Mouse (Mus musculus) limb, embryonic 10.5 days (tissue): ENCODE measurements around the gene Pdk2. TPM values are rescaled to one million over a fixed set of nuclear protein-coding genes. Genes with fewer than 3 reads are reported as not detected.

Experiments
- DNase-seq: peaks from one replicate; pipeline ENCODE4 v3.0.0-alpha.2; 2017; ENCODE audit warnings: low spot score
- H3K27ac ChIP-seq: fragments of 300-500 bp; sonication (generic); 2 replicates; pipeline ENCODE4 v1.5.1; 2016; ENCODE audit warnings: mild to moderate bottlenecking
- H3K27me3 ChIP-seq: fragments of 300-500 bp; sonication (generic); 2 replicates; pipeline ENCODE4 v1.6.1; 2016; ENCODE audit warnings: low read depth, mild to moderate bottlenecking; ENCODE audit not compliant: poor library complexity, severe bottlenecking
- H3K36me3 ChIP-seq: fragments of 300-500 bp; sonication (generic); 2 replicates; pipeline ENCODE4 v1.6.1; 2016; ENCODE audit warnings: mild to moderate bottlenecking, moderate library complexity
- H3K4me1 ChIP-seq: fragments of 300-500 bp; sonication (generic); 2 replicates; pipeline ENCODE4 v1.6.1; 2016
- H3K4me3 ChIP-seq: fragments of 300-500 bp; sonication (generic); 2 replicates; pipeline ENCODE4 v1.5.1; 2016; ENCODE audit warnings: mild to moderate bottlenecking, moderate library complexity
- H3K9me3 ChIP-seq: fragments of 300-500 bp; sonication (generic); replicated peaks from 2 replicates; pipeline ENCODE4 v1.6.1; 2016; ENCODE audit warnings: mild to moderate bottlenecking
- WGBS: fragments of 180-500 bp; shearing (Covaris S2); methylation state at CpG from one replicate; pipeline ENCODE4 v1.1.7; 2016; 5-methylcytosine and 5-hydroxymethylcytosine counted together
- polyA plus RNA-seq: library from polyadenylated mRNA; unstranded; fragments of >200 nt; fragmentation: Nextera tagmentation; extraction: Ambion mirVana; gene quantifications from 2 replicates; pipeline ENCODE4 v1.2.1, GENCODE M21; 2016

The Pdk2 gene
- polyA plus RNA-seq, 1 experiment from 2014 or later, result 21.2 TPM

GRCm38 (mm10) chr11:94991641-94992479, 49.3 kb downstream of the Pdk2 start:
- DNase-seq, result peak; percentile 76
- Histone ChIP-seq H3K36me3 (peaks cover 30% of the 10 kb centered on the region), H3K27ac (peak overlapping the region; percentile 95), H3K9me3 (no peaks in the 10 kb centered on the region), H3K4me1 (peaks cover 89% of the 10 kb centered on the region), H3K4me3 (peak overlapping the region; percentile 83), H3K27me3 (no peaks in the 10 kb centered on the region)
- under 1% methylated on average over 92 of the region's 99 CpGs for WGBS

GRCm38 (mm10) chr11:94990749-94991577, 50.2 kb downstream of the Pdk2 start, which contains the start of gene Ppp1r9b:
Ppp1r9b (plus strand) TSS chr11:94991035.
- H3K4me1 ChIP-seq, result peaks cover 91% of the 10 kb centered on the region
- under 1% methylated on average over 51 of the region's 69 CpGs for WGBS
- H3K9me3 ChIP-seq, result no peaks in the 10 kb centered on the region
- peaks cover 21% of the 10 kb centered on the region for H3K36me3 ChIP-seq
- H3K4me3 ChIP-seq, result peak within 1 kb of the TSS; percentile 83
- H3K27me3 ChIP-seq, result no peaks in the 10 kb centered on the region
- peak; percentile 99 for DNase-seq
- H3K27ac ChIP-seq, result peak within 1 kb of the TSS; percentile 95

GRCm38 (mm10) chr11:94990102-94990748, 50.9 kb downstream of the Pdk2 start:
- no peaks in the 10 kb centered on the region for H3K9me3 ChIP-seq
- peak overlapping the region; percentile 95 for H3K27ac ChIP-seq
- 54% methylated on average over 6 of the region's 6 CpGs for WGBS
- no peak for DNase-seq
- H3K27me3 ChIP-seq, result no peaks in the 10 kb centered on the region
- H3K36me3 ChIP-seq, result peaks cover 14% of the 10 kb centered on the region
- H3K4me3 ChIP-seq, result peak overlapping the region; percentile 83
- peaks cover 86% of the 10 kb centered on the region for H3K4me1 ChIP-seq

GRCm38 (mm10) chr11:94989562-94990017, 51.6 kb downstream of the Pdk2 start:
- peak; percentile 91 for DNase-seq
- H3K27ac ChIP-seq, result peak overlapping the region; percentile 95
- 1% methylated on average over 12 of the region's 12 CpGs for WGBS
- H3K4me3 ChIP-seq, result peak overlapping the region; percentile 83
- H3K27me3 ChIP-seq, result no peaks in the 10 kb centered on the region
- peaks cover 8% of the 10 kb centered on the region for H3K36me3 ChIP-seq
- no peaks in the 10 kb centered on the region for H3K9me3 ChIP-seq
- H3K4me1 ChIP-seq, result peaks cover 85% of the 10 kb centered on the region

GRCm38 (mm10) chr11:94988780-94989561, 52.2 kb downstream of the Pdk2 start:
- Histone ChIP-seq H3K4me3 (peak overlapping the region; percentile 83), H3K36me3 (peaks cover 4% of the 10 kb centered on the region; the same call in 1 of the 2 replicates), H3K4me1 (peaks cover 79% of the 10 kb centered on the region), H3K27me3 (no peaks in the 10 kb centered on the region), H3K27ac (peak overlapping the region; percentile 95), H3K9me3 (no peaks in the 10 kb centered on the region)
- WGBS, result 21% methylated on average over 10 of the region's 10 CpGs
- no peak for DNase-seq

- no peaks in the 10 kb centered on the region for H3K9me3 ChIP-seq
- no peak overlapping the region for H3K4me3 ChIP-seq
- no peaks in the 10 kb centered on the region for H3K36me3 ChIP-seq
- peak overlapping the region; percentile 50 for H3K27ac ChIP-seq
- peaks cover 68% of the 10 kb centered on the region for H3K4me1 ChIP-seq
- DNase-seq, result no peak
- 75% methylated on average over 8 of the region's 8 CpGs for WGBS
- no peaks in the 10 kb centered on the region for H3K27me3 ChIP-seq
Observed at GRCm38 (mm10) chr11:94987851-94988250, 53.3 kb downstream of the Pdk2 start.

- Histone ChIP-seq H3K36me3 (no peaks in the 10 kb centered on the region), H3K27me3 (no peaks in the 10 kb centered on the region), H3K27ac (peak overlapping the region; percentile 50), H3K4me1 (peaks cover 63% of the 10 kb centered on the region), H3K4me3 (no peak overlapping the region), H3K9me3 (no peaks in the 10 kb centered on the region)
- 54% methylated on average over 6 of the region's 6 CpGs for WGBS
- DNase-seq, result no peak
Observed at GRCm38 (mm10) chr11:94987341-94987740, 53.8 kb downstream of the Pdk2 start.

- H3K27me3 ChIP-seq, result no peaks in the 10 kb centered on the region
- peaks cover 62% of the 10 kb centered on the region for H3K4me1 ChIP-seq
- 75% methylated on average over 2 of the region's 2 CpGs for WGBS
Observed at GRCm38 (mm10) chr11:94986435-94986834, 54.7 kb downstream of the Pdk2 start.

GRCm38 (mm10) chr11:94985822-94986221, 55.3 kb downstream of the Pdk2 start:
- DNase-seq, result no peak
- Histone ChIP-seq H3K4me1 (peaks cover 61% of the 10 kb centered on the region), H3K36me3 (no peaks in the 10 kb centered on the region), H3K27ac (no peak overlapping the region), H3K4me3 (no peak overlapping the region), H3K27me3 (no peaks in the 10 kb centered on the region), H3K9me3 (no peaks in the 10 kb centered on the region)
- 82% methylated on average over 5 of the region's 5 CpGs for WGBS

More at GRCm38 (mm10) chr11:94986435-94986834, 54.7 kb downstream of the Pdk2 start:
- H3K9me3 ChIP-seq, result no peaks in the 10 kb centered on the region
- H3K4me3 ChIP-seq, result no peak overlapping the region
- H3K36me3 ChIP-seq, result no peaks in the 10 kb centered on the region
- no peak for DNase-seq
- no peak overlapping the region for H3K27ac ChIP-seq

GRCm38 (mm10) chr11:94985140-94985539, 56.0 kb downstream of the Pdk2 start:
- no peak overlapping the region for H3K27ac ChIP-seq
- DNase-seq, result no peak
- WGBS, result 52% methylated on average over 1 of the region's 1 CpGs
- H3K4me1 ChIP-seq, result peaks cover 54% of the 10 kb centered on the region
- no peaks in the 10 kb centered on the region for H3K9me3 ChIP-seq
- H3K27me3 ChIP-seq, result no peaks in the 10 kb centered on the region
- H3K36me3 ChIP-seq, result no peaks in the 10 kb centered on the region
- no peak overlapping the region for H3K4me3 ChIP-seq

GRCm38 (mm10) chr11:94979462-94980179, 61.5 kb downstream of the Pdk2 start:
- 79% methylated on average over 11 of the region's 11 CpGs for WGBS
- peaks cover 21% of the 10 kb centered on the region for H3K4me1 ChIP-seq
- no peaks in the 10 kb centered on the region for H3K9me3 ChIP-seq
- DNase-seq, result no peak
- no peaks in the 10 kb centered on the region for H3K27me3 ChIP-seq
- H3K27ac ChIP-seq, result peak overlapping the region; percentile 83
- H3K4me3 ChIP-seq, result peak overlapping the region; percentile 38
- no peaks in the 10 kb centered on the region for H3K36me3 ChIP-seq
